Mouse (Mus musculus) heart, adult 8-10 months (tissue): ENCODE data around the gene Gm7879. TPM values are rescaled to one million over a fixed set of nuclear protein-coding genes. Genes with fewer than 3 reads are reported as not detected.
"Not testable (repeated sequence)": the region's sequence is repeated elsewhere in the genome, so short reads cannot be mapped to it uniquely, and the experiment has no call there.

ENCODE experiments used
- DNase-seq: peaks from one replicate; pipeline ENCODE4 v3.0.0; 2022; ENCODE audit warnings: low spot score
- total RNA-seq, 4 experiments: library from RNA; stranded (reverse); gene quantifications; 2 replicates each; pipeline ENCODE4 v1.2.4; 2022

Gm7879 gene
- total RNA-seq, result 1 to 10 TPM; 7.8 to 9.7 (median 8.4) TPM

- DNase-seq, result not testable (repeated sequence)
Measured at GRCm38 (mm10) chr5:43912844-43913243, at the start of gene Gm7879. Gene Gm7879 (plus strand): TSS chr5:43913144.

- DNase-seq, result no peak
Measured at GRCm38 (mm10) chr5:43863642-43864041, 49.3 kb upstream of the Gm7879 start.

GRCm38 (mm10) chr5:43865316-43865715 is 47.6 kb upstream of the Gm7879 start:
- no peak for DNase-seq

- DNase-seq, result no peak
Measured at GRCm38 (mm10) chr5:43868253-43868652, 44.7 kb upstream of the Gm7879 start, which contains the start of gene Cd38. Gene Cd38 (plus strand): TSS chr5:43868553.

GRCm38 (mm10) chr5:43868711-43869600 is 44.0 kb upstream of the Gm7879 start:
- DNase-seq, result peak; percentile 60

- no peak for DNase-seq
Measured at GRCm38 (mm10) chr5:43871845-43872244, 41.1 kb upstream of the Gm7879 start.

GRCm38 (mm10) chr5:43872652-43873051 is 40.3 kb upstream of the Gm7879 start:
- DNase-seq, result no peak

GRCm38 (mm10) chr5:43882034-43882433 is 30.9 kb upstream of the Gm7879 start:
- DNase-seq, result no peak

- no peak for DNase-seq
Measured at GRCm38 (mm10) chr5:43885060-43885820, 27.7 kb upstream of the Gm7879 start.

GRCm38 (mm10) chr5:43892386-43892785 is 20.6 kb upstream of the Gm7879 start:
- no peak for DNase-seq

GRCm38 (mm10) chr5:43894113-43894512 is 18.8 kb upstream of the Gm7879 start:
- peak; percentile 67 for DNase-seq

GRCm38 (mm10) chr5:43895931-43896330 is 17.0 kb upstream of the Gm7879 start:
- DNase-seq, result no peak

GRCm38 (mm10) chr5:43904685-43905084 is 8.3 kb upstream of the Gm7879 start:
- DNase-seq, result no peak

GRCm38 (mm10) chr5:43909213-43909612 is 3.7 kb upstream of the Gm7879 start:
- DNase-seq, result no peak

GRCm38 (mm10) chr5:43910006-43910405 is 2.9 kb upstream of the Gm7879 start:
- DNase-seq, result no peak

GRCm38 (mm10) chr5:43915261-43915886 is 2.4 kb downstream of the Gm7879 start:
- no peak for DNase-seq

GRCm38 (mm10) chr5:43921877-43922276 is 8.9 kb downstream of the Gm7879 start:
- DNase-seq, result no peak

- DNase-seq, result peak; percentile 46
Measured at GRCm38 (mm10) chr5:43923933-43924332, 11.0 kb downstream of the Gm7879 start.

GRCm38 (mm10) chr5:43927729-43928128 is 14.8 kb downstream of the Gm7879 start:
- no peak for DNase-seq

GRCm38 (mm10) chr5:43933269-43933668 is 20.3 kb downstream of the Gm7879 start:
- no peak for DNase-seq

GRCm38 (mm10) chr5:43947330-43947977 is 34.5 kb downstream of the Gm7879 start:
- DNase-seq, result no peak
